Mouse (Mus musculus) T-helper 2 cell (primary cell): Measurements from ENCODE around the gene Srprb.

Experiments
- in situ Hi-C: fragments of 300-600 bp; cut with MboI, MseI; formaldehyde crosslinking; loops from one replicate; pipeline ENCODE4 v1.15.1; 2025; ENCODE audit warnings: high pct_unique_total_duplicates

Gene Srprb

GRCm38 (mm10) chr9:103146703-103147102 is 55.2 kb downstream of the Srprb start:
- in situ Hi-C loops, result loop anchor here (5.0 kb wide), 1 partner anchor 59 kb away; no protein-coding TSS in a partner anchor

GRCm38 (mm10) chr9:103146257-103146656 is 55.7 kb downstream of the Srprb start:
- in situ Hi-C loops, result loop anchor here (5.0 kb wide), 1 partner anchor 59 kb away; no protein-coding TSS in a partner anchor

- in situ Hi-C loops, result loop anchor here (5.0 kb wide), 1 partner anchor 58 kb away; no protein-coding TSS in a partner anchor
Measured at GRCm38 (mm10) chr9:103145351-103145750, 56.6 kb downstream of the Srprb start.

GRCm38 (mm10) chr9:103143881-103144280 is 58.1 kb downstream of the Srprb start:
- in situ Hi-C loops, result no loop called here

GRCm38 (mm10) chr9:103141266-103141665 is 60.7 kb downstream of the Srprb start:
- in situ Hi-C loops, result no loop called here

- in situ Hi-C loops, result no loop called here
Measured at GRCm38 (mm10) chr9:103140384-103140783, 61.6 kb downstream of the Srprb start.

- in situ Hi-C loops, result no loop called here
Measured at GRCm38 (mm10) chr9:103139481-103139880, 62.5 kb downstream of the Srprb start.
